Mouse (Mus musculus) brain, adult 2 months (tissue): ENCODE data around the gene Oxa1l.
A peak's percentile ranks its signal among the peaks of the same experiment; 100 is the strongest.

Experiments used
- DNase-seq: peaks from one replicate; pipeline ENCODE4 v3.0.0; 2011; ENCODE audit warnings: low read depth, low spot score

The Oxa1l gene

GRCm38 (mm10) chr14:54409057-54409645 lies 48.5 kb downstream of the Oxa1l start:
- no peak for DNase-seq

DNA sequence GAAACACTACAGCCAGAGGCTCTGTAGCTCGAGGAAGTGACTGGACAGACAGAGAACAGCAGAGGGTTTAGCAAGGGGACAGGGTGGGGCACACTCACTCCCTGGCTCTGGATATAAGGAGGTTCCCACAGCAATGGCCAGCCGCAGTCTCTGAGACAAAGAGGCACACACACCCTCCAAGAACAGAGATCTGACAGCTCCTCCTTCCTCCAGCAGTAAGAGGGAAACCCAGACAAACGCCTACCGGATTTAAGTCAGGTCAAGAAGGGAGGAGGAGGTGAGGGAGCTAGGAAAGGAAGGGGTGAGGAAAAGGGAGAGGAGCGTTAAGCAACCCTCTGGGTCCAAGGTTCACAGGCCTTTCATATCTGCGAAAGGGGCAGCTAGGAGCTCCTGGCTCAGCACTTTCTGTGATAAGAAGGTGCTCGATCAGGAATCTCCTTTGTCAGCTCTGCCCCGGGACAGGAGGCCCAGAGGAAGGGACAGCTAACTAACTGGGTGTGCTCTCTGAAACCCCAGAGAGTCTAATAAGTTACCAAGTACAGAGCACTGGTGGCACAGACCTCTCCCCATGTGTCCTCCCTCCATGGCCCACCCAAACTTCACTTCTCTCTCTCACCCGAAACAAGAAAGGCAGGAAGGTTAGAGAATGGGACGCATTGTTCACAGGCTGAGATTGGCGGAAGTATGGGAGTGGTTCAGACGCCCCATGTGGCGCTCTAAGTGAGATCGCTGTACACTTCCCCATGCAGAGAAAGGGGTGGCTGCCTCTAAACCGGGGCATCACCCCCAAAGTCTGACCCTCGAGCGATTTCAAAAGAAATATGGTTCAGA lies 49.6 kb downstream of the Oxa1l start:
- DNase-seq = no peak

DNA sequence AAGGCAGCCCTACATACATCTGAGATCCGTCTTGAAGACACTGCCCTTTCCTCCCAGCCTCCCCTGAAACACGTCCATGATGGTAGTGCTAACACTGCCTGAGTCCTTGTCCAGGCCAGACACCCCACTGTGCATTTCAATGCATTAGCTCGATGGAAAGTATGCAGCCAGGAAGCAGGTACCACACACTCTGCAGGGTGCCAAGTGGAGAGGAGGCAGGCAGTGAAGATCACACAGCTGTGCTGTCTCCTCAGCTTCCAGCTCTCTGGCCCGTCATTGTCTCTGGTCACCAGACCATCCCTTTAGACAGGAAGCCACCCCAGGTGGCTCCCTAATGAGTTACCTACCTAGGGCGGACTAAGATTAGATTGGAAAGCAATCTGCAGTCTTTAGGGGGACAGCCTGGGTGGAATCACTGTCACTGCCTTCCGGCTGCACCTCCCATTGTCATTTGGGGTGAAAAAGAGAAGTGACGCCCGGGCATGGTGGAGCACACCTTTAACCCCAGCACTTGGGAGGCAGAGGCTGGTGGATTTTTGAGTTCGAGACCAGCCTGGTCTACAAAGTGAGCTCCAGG lies 51.5 kb downstream of the Oxa1l start:
- DNase-seq = no peak

GRCm38 (mm10) chr14:54412629-54413170 lies 52.1 kb downstream of the Oxa1l start:
- peak; percentile 73 for DNase-seq

DNA sequence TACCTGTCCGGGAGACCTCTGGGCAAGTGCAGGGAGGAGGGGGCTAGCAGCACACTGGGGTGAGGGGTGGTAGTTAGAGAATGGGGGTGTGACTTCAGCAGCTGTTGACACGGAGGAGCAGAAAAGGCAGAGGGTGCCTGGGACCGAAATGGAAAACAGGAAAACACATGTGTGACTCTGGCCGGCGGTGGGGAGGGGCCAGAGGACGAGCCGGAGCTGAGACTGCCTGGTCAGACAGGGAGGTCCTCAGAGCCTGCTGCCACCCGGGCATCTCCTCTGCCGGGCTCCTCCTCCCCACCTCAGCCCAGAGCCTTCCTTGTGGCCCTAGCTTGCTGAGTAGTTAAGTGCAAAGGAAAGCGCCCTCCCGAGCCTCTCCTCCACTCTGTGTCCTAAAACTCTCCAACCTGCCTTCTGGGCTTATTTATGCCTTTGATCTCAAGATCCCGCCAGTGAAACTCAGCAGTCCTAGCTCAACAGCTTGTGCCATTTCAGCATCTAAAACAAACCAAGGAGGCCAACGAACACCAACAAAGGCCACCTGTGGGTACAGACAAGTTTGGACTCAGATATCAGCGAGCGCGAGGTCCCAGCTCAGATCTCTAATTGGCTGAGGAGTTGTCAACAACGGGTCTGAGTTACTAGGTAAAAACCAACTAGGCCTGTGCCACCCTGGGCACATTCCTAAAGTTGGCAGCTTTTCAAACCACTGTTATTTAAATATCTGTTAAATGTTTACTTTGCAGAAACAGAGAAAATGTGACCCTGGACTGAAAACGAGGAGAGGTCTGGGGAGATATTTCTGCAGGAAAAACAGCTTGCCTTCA lies 53.5 kb downstream of the Oxa1l start:
- DNase-seq = no peak

GRCm38 (mm10) chr14:54415241-54416020 lies 54.8 kb downstream of the Oxa1l start:
- DNase-seq = no peak

DNA sequence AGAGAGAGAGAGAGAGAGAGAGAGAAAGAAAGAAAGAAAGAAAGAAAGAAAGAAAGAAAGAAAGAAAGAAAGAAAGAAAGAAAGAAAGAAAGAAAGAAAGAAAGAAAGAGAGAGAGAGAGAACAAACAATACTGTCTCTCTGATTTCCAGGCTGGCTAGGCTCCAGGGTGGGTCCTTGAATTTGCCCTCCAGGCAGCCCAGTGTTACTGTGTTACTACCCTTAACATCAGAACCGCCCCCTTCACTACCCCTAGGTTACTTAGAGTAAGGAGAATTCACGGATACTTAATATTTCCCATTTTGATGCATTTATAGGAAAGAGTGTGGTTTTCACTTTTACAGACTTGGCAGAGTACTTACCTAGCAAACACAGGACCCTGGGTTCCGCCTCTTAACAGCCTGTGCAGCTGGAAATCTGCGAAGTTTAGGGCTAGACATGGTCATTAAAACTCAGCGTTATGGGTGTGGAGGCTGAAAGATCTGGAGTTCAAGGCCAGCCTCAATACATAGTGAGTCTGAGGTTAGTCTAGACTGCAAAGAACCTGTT lies 55.7 kb downstream of the Oxa1l start:
- DNase-seq = no peak

- no peak for DNase-seq
Observed at GRCm38 (mm10) chr14:54416830-54417229, 56.2 kb downstream of the Oxa1l start.

GRCm38 (mm10) chr14:54417623-54418081 lies 57.0 kb downstream of the Oxa1l start, which contains the start of gene Slc7a7:
Slc7a7 (minus strand) TSS chr14:54417780.
- no peak for DNase-seq
